Mouse (Mus musculus) olfactory bulb, adult 2 months (tissue): ENCODE data around the gene Ssh1. TPM values are rescaled to one million over a fixed set of nuclear protein-coding genes. Genes with fewer than 3 reads are reported as not detected.

Source experiments
- H3K27ac ChIP-seq: fragments of 200-500 bp; 2 replicates; pipeline ENCODE4 v1.5.1; 2012; ENCODE audit warnings: low read depth, low read length; ENCODE audit not compliant: insufficient read depth
- H3K4me1 ChIP-seq: fragments of 200-500 bp; 2 replicates; pipeline ENCODE4 v1.6.1; 2012; ENCODE audit warnings: low read length; ENCODE audit not compliant: control insufficient read depth, insufficient read depth
- H3K4me3 ChIP-seq: fragments of 200-500 bp; 2 replicates; pipeline ENCODE4 v1.5.1; 2012; ENCODE audit warnings: mild to moderate bottlenecking, low read depth, low read length, moderate library complexity; ENCODE audit not compliant: insufficient read depth
- CTCF ChIP-seq: fragments of 200-500 bp; IDR thresholded peaks from 2 replicates; pipeline ENCODE4 v1.5.1; 2012; ENCODE audit warnings: low read depth, mild to moderate bottlenecking, low read length, moderate library complexity; ENCODE audit not compliant: insufficient read depth
- POLR2A ChIP-seq: fragments of 200-500 bp; IDR thresholded peaks from 2 replicates; pipeline ENCODE4 v1.6.1; 2012; ENCODE audit warnings: mild to moderate bottlenecking, low read depth, low read length, moderate library complexity; ENCODE audit not compliant: insufficient read depth
- WGBS: fragments of 180-500 bp; shearing (Covaris S2); methylation state at CpG from one replicate; pipeline ENCODE4 v1.1.7; 2018; 5-methylcytosine and 5-hydroxymethylcytosine counted together
- polyA plus RNA-seq: library from polyadenylated mRNA; stranded (reverse); fragments of >200 nt; gene quantifications from 2 replicates; pipeline ENCODE4 v1.2.4, GENCODE M21; 2012; ENCODE audit warnings: low replicate concordance; ENCODE audit not compliant: missing spikeins, insufficient read depth, insufficient read length

The Ssh1 gene
- polyA plus RNA-seq, 1 experiment: not detected

GRCm38 (mm10) chr5:113974576-113974975 lies 19.1 kb downstream of the Ssh1 start:
- H3K4me3 ChIP-seq: no peak overlapping the region
- 71% methylated on average over 15 of the region's 15 CpGs for WGBS
- H3K27ac ChIP-seq: no peak overlapping the region
- H3K4me1 ChIP-seq: peaks cover 54% of the 10 kb centered on the region
- TF ChIP-seq POLR2A (no peak), CTCF (no peak)

- 83% methylated on average over 8 of the region's 8 CpGs for WGBS
- no peak overlapping the region for H3K27ac ChIP-seq
- H3K4me3 ChIP-seq: no peak overlapping the region
- H3K4me1 ChIP-seq: peaks cover 54% of the 10 kb centered on the region
- TF ChIP-seq POLR2A: no peak
- TF ChIP-seq CTCF: no peak
These were observed 19.9 kb downstream of the Ssh1 start for GRCm38 (mm10) chr5:113973790-113974189.

- 33% methylated on average over 18 of the region's 18 CpGs for WGBS
- peaks cover 48% of the 10 kb centered on the region for H3K4me1 ChIP-seq
- no peak overlapping the region for H3K4me3 ChIP-seq
- no peak overlapping the region for H3K27ac ChIP-seq
- TF ChIP-seq POLR2A (no peak), CTCF (no peak)
These were observed 20.8 kb downstream of the Ssh1 start for GRCm38 (mm10) chr5:113972589-113973515.

DNA sequence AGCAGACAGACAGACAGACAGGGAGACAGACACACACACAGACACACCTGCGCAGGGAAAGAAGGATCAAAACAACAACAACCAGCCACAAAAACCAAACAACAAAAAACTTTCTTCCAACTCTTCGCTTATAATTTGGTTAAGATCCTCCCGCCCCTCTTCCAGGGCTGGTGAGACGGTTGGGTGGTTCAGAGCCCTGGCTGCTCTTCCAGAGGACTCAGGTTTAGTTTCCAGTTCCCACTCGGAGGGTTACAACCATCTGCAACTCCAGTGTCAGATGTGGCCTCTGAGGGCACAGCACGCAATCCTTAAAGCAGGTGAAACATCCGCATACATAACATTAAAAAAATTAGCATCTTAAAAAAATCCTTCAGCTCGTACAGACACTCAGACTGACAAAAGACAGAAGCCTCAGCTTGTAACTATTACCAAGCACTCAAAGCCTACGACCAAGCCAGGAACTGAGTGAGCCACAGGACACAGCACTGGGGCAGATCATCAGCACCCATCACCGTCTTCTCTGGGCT lies 22.2 kb downstream of the Ssh1 start:
- WGBS: 89% methylated on average over 10 of the region's 10 CpGs
- H3K4me1 ChIP-seq: peaks cover 39% of the 10 kb centered on the region
- no peak overlapping the region for H3K27ac ChIP-seq
- TF ChIP-seq CTCF: no peak
- no peak for TF ChIP-seq POLR2A
- no peak overlapping the region for H3K4me3 ChIP-seq

GRCm38 (mm10) chr5:113968371-113968770 lies 25.3 kb downstream of the Ssh1 start:
- no peak for TF ChIP-seq POLR2A
- no peak for TF ChIP-seq CTCF
- Histone ChIP-seq H3K4me1 (peaks cover 20% of the 10 kb centered on the region), H3K4me3 (no peak overlapping the region), H3K27ac (no peak overlapping the region)
- WGBS: 62% methylated on average over 11 of the region's 11 CpGs

DNA sequence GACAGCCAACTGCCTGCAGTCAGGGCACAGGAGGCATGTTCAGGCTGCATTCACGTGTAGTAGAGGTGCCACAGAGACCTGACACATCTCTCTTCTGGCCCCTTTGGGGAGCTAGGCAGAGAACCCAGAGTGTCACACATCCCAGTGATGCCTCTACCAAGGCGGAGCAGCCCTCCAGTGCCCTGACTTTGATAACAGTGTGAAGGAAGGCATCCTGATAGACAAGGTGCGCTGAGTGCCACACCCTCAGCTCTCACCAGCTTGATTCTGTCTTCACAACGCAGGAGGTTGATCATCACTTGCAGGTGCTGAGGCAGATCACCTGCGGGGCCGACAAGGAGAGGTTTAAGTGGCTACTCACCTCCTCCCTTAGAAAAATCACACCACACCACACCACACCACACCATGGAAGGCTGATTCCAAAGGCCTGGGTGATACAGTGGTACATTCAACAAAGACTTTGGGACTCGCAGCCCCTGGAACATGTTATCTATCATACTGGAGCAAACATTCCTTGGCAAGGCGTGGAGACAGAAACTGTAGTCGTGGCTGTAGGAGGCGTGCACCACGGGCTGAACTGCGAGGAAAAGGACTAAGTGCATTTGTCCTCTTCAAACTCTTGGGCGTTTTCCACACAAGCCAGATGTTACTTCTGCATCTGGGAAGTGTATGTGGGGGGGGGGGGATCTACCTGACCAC lies 27.1 kb downstream of the Ssh1 start:
- H3K4me1 ChIP-seq: peaks cover 8% of the 10 kb centered on the region
- TF ChIP-seq CTCF: no peak
- no peak overlapping the region for H3K27ac ChIP-seq
- H3K4me3 ChIP-seq: no peak overlapping the region
- 93% methylated on average over 13 of the region's 13 CpGs for WGBS

DNA sequence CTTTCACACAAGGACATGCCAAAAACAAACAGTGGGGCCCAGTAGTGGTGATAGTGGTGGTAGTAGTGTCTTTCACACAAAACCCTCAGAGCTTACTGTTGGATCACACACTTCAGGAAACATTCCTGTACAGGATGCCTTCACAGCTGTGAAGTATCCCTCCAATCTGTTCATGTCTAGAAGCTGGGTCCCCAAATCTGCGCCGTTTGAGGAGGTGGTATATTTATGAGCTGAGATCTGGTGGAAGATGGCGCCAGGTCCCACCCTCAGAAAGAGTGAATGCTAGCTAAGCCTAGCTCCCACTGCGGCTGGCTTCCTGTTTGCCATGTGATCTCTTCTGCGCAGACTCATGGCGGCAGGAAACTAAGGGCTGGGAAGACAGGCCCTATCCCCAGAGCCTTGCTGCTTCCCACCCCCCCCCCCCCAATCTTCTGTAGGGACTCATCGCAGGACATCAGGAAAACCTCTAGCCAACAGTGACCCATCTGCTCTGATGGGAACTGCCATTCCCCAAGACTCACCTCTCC lies 28.0 kb downstream of the Ssh1 start:
- WGBS: 94% methylated on average over 7 of the region's 7 CpGs
- H3K4me1 ChIP-seq: peaks cover 8% of the 10 kb centered on the region
- no peak overlapping the region for H3K4me3 ChIP-seq
- TF ChIP-seq POLR2A: no peak
- no peak overlapping the region for H3K27ac ChIP-seq

GRCm38 (mm10) chr5:113964972-113965371 lies 28.7 kb downstream of the Ssh1 start:
- no peak overlapping the region for H3K27ac ChIP-seq
- 67% methylated on average over 14 of the region's 14 CpGs for WGBS
- no peak for TF ChIP-seq CTCF
- no peak for TF ChIP-seq POLR2A
- H3K4me3 ChIP-seq: no peak overlapping the region
- peaks cover 8% of the 10 kb centered on the region for H3K4me1 ChIP-seq

DNA sequence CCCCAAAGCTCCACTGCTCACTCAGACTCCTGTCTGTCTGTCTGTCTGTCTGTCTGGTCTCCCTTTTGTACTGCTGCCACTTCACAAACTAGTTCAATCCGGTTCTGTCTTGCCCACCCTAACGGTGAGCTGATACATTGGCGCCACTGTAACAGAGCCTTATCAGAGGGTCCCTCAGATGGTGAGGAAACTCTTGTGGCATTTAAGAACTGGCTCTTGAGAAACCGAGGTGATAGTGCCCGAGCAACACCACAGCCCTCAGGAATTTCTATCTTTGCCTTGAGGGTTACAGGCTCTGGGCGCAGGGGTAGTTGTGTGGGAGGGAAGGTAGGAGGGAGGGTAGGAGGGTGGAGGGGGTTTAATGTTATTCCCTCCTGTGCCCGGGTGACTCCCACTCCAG lies 31.9 kb downstream of the Ssh1 start:
- no peak overlapping the region for H3K27ac ChIP-seq
- H3K4me1 ChIP-seq: peaks cover 8% of the 10 kb centered on the region
- TF ChIP-seq CTCF (no peak), POLR2A (no peak)
- no peak overlapping the region for H3K4me3 ChIP-seq
- 83% methylated on average over 7 of the region's 7 CpGs for WGBS
